Mouse (Mus musculus) liver, postnatal 0 days (tissue): ENCODE results near the gene Castor2.

Experiments used
- CTCF ChIP-seq: sonication (generic); IDR thresholded peaks from 2 replicates; pipeline ENCODE4 v1.5.1; 2016; ENCODE audit warnings: antibody characterized with exemption, low read depth
- EP300 ChIP-seq: IDR thresholded peaks from 2 replicates; pipeline ENCODE4 v1.6.1; 2016; ENCODE audit warnings: antibody characterized with exemption, low read depth, mild to moderate bottlenecking

DNA sequence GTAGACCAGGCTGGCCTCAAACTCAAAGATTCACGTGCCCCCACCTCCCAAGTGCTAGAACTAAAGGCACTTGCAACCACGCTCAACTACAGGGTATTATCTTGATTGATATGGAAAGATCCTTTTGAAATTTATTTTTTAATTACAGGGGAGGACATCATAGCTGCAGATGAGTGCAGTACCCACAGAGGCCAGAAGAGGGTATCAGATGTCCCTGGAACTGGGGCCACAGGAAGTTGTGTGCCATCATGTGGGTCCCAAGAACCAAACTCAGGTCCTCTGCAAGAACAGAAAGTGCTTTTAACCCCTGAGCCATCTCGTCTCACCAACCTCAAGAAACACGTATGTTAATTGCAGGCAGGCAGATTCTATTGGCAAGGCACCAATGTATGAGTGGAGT, 46.9 kb upstream of the Castor2 start:
- no peak for TF ChIP-seq EP300
- no peak for TF ChIP-seq CTCF
